Mouse (Mus musculus): Measurements from ENCODE around the gene Ercc6. TPM values are rescaled to one million over a fixed set of nuclear protein-coding genes. Genes with fewer than 3 reads are reported as not detected.

Gene Ercc6
- total and polyA plus RNA-seq, 2 experiments from 2014 or later: 9.9 to 16.8 TPM

DNA sequence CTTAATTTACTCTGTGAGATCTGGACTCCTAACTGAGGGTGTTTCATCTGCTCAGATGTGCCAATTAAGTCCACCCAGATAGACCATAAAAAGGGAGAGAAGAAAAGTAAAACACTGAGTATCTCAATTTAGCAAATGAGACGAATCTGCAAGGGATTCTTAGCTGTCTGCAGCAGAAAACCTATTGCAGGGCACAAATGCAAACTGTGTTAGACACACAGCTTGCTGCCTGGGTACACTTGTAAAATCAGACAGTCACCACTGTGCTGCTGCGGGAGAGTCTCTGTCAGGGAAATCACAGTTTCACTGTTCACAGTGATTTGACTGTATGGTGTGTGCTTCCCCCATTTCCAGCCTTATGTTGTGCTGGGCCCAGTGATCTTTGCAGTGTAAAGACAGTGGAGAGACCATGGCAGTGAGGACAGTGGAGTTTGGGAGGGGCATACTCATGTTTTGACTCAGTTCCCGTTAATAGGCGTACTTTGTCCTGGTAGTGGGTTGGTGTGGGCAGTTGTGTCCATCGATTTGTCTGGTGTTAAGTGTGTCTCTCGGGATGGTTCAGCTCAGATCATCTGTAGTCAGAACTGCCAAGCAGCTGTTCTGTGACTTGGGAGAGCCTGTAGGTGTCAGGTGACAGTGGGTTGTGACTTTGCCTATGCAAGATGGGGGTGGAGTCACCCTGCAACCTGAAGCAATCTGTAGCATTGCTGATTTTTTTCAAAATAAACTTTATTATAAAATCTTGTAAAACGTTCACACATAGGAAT lies 19.2 kb downstream of the Ercc6 start:
- H3K4me3 ChIP-seq (ENCODE audit: low read depth, low read length): no peak overlapping the region
- no peaks in the 10 kb centered on the region; the same call in 1 of the 2 replicates for H3K4me1 ChIP-seq (ENCODE audit: insufficient read depth, low read length)
- H3K36me3 ChIP-seq (ENCODE audit: insufficient read depth, low read length): peaks cover 4% of the 10 kb centered on the region; the same call in 1 of the 2 replicates
- no peaks in the 10 kb centered on the region for H3K27me3 ChIP-seq (ENCODE audit: insufficient read depth, low read length)
- ATAC-seq (ENCODE audit: low FRiP score) (no peak), DNase-seq (ENCODE audit: low spot score) (peak; percentile 25)
- H3K4me2 ChIP-seq (ENCODE audit: low read depth, low read length, poor library complexity, severe bottlenecking): no peak overlapping the region
- no peaks in the 10 kb centered on the region for H3K9me3 ChIP-seq (ENCODE audit: low read length)
- no peak for TF ChIP-seq CTCF (IDR thresholded peaks at IDR 0.05)
- no peak overlapping the region for H3K9ac ChIP-seq (replicated peaks; ENCODE audit: low read length, poor library complexity, severe bottlenecking)
- WGBS: 66% methylated on average over 7 of the region's 7 CpGs
- no peak overlapping the region for H3K27ac ChIP-seq (ENCODE audit: low read depth, low read length)

GRCm38 (mm10) chr14:32533148-32533520 lies 19.8 kb downstream of the Ercc6 start:
- Histone ChIP-seq H3K36me3 (ENCODE audit: insufficient read depth, low read length) (peaks cover 4% of the 10 kb centered on the region; the same call in 1 of the 2 replicates), H3K9ac (replicated peaks; ENCODE audit: low read length, poor library complexity, severe bottlenecking) (no peak overlapping the region)
- ATAC-seq (ENCODE audit: low FRiP score): no peak

GRCm38 (mm10) chr14:32533656-32534055 lies 20.3 kb downstream of the Ercc6 start:
- 94% methylated on average over 4 of the region's 4 CpGs for WGBS
- no peak for TF ChIP-seq CTCF (IDR thresholded peaks at IDR 0.05)
- peaks cover 4% of the 10 kb centered on the region; the same call in 1 of the 2 replicates for H3K36me3 ChIP-seq (ENCODE audit: insufficient read depth, low read length)
- H3K9me3 ChIP-seq (ENCODE audit: low read length): no peaks in the 10 kb centered on the region
- H3K4me3 ChIP-seq (ENCODE audit: low read depth, low read length): no peak overlapping the region
- no peak for DNase-seq (ENCODE audit: low spot score)
- H3K27me3 ChIP-seq (ENCODE audit: insufficient read depth, low read length): no peaks in the 10 kb centered on the region
- ATAC-seq (ENCODE audit: low FRiP score): no peak
- H3K9ac ChIP-seq (replicated peaks; ENCODE audit: low read length, poor library complexity, severe bottlenecking): no peak overlapping the region
- H3K4me2 ChIP-seq (ENCODE audit: low read depth, low read length, poor library complexity, severe bottlenecking): no peak overlapping the region
- H3K27ac ChIP-seq (ENCODE audit: low read depth, low read length): no peak overlapping the region
- H3K4me1 ChIP-seq (ENCODE audit: insufficient read depth, low read length): no peaks in the 10 kb centered on the region; the same call in 1 of the 2 replicates

More at GRCm38 (mm10) chr14:32533148-32533520, 19.8 kb downstream of the Ercc6 start:
- no peaks in the 10 kb centered on the region for H3K27me3 ChIP-seq (ENCODE audit: insufficient read depth, low read length)
- no peaks in the 10 kb centered on the region for H3K9me3 ChIP-seq (ENCODE audit: low read length)
- WGBS: 82% methylated on average over 3 of the region's 3 CpGs
- H3K4me2 ChIP-seq (ENCODE audit: low read depth, low read length, poor library complexity, severe bottlenecking): no peak overlapping the region
- DNase-seq (ENCODE audit: low spot score): no peak
- H3K27ac ChIP-seq (ENCODE audit: low read depth, low read length): no peak overlapping the region
- TF ChIP-seq CTCF (IDR thresholded peaks at IDR 0.05): no peak
- no peaks in the 10 kb centered on the region; the same call in 1 of the 2 replicates for H3K4me1 ChIP-seq (ENCODE audit: insufficient read depth, low read length)
- no peak overlapping the region for H3K4me3 ChIP-seq (ENCODE audit: low read depth, low read length)

DNA sequence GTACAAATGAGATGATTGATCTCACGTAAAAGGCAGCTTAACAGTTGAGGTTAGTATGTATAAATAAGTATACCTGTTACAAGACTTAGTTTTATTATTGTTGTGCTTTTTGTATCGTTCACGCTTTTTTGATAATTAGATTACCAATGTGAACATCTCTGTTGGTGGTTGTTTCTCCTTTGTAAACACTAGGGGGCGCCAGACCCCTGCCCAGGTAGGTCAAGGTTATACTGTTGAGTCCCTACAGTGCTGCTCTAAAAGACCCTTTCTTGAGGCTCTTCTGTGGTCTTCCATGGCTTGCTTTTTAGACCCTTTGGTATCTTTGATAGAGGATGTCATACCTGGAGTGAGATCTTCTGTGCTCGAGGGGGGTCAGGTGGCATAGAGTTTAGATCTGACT lies 20.8 kb downstream of the Ercc6 start:
- Histone ChIP-seq H3K4me1 (ENCODE audit: insufficient read depth, low read length) (no peaks in the 10 kb centered on the region; the same call in 1 of the 2 replicates), H3K27me3 (ENCODE audit: insufficient read depth, low read length) (no peaks in the 10 kb centered on the region), H3K9ac (replicated peaks; ENCODE audit: low read length, poor library complexity, severe bottlenecking) (no peak overlapping the region), H3K9me3 (ENCODE audit: low read length) (no peaks in the 10 kb centered on the region), H3K27ac (ENCODE audit: low read depth, low read length) (no peak overlapping the region), H3K4me3 (ENCODE audit: low read depth, low read length) (no peak overlapping the region), H3K4me2 (ENCODE audit: low read depth, low read length, poor library complexity, severe bottlenecking) (no peak overlapping the region), H3K36me3 (ENCODE audit: insufficient read depth, low read length) (peaks cover 4% of the 10 kb centered on the region; the same call in 1 of the 2 replicates)
- WGBS: 67% methylated on average over 5 of the region's 5 CpGs
- peak; percentile 77 for TF ChIP-seq CTCF (IDR thresholded peaks at IDR 0.05)
- ATAC-seq (ENCODE audit: low FRiP score) (no peak), DNase-seq (ENCODE audit: low spot score) (peak; percentile 26)

- no peak for TF ChIP-seq CTCF (IDR thresholded peaks at IDR 0.05)
- no peak for ATAC-seq (ENCODE audit: low FRiP score)
- no peaks in the 10 kb centered on the region for H3K4me1 ChIP-seq (ENCODE audit: insufficient read depth, low read length)
- H3K9ac ChIP-seq (replicated peaks; ENCODE audit: low read length, poor library complexity, severe bottlenecking): no peak overlapping the region
- DNase-seq (ENCODE audit: low spot score): peak; percentile 54
- no peak overlapping the region for H3K4me2 ChIP-seq (ENCODE audit: low read depth, low read length, poor library complexity, severe bottlenecking)
- no peak overlapping the region for H3K27ac ChIP-seq (ENCODE audit: low read depth, low read length)
- H3K4me3 ChIP-seq (ENCODE audit: low read depth, low read length): no peak overlapping the region
- no peaks in the 10 kb centered on the region for H3K9me3 ChIP-seq (ENCODE audit: low read length)
- H3K27me3 ChIP-seq (ENCODE audit: insufficient read depth, low read length): no peaks in the 10 kb centered on the region
- peaks cover 4% of the 10 kb centered on the region; the same call in 1 of the 2 replicates for H3K36me3 ChIP-seq (ENCODE audit: insufficient read depth, low read length)
- WGBS: 67% methylated on average over 9 of the region's 9 CpGs
These were observed 23.4 kb downstream of the Ercc6 start for GRCm38 (mm10) chr14:32536763-32537162.

- no peaks in the 10 kb centered on the region for H3K9me3 ChIP-seq (ENCODE audit: low read length)
- no peak overlapping the region for H3K4me2 ChIP-seq (ENCODE audit: low read depth, low read length, poor library complexity, severe bottlenecking)
- no peaks in the 10 kb centered on the region for H3K27me3 ChIP-seq (ENCODE audit: insufficient read depth, low read length)
- TF ChIP-seq CTCF (IDR thresholded peaks at IDR 0.05): no peak
- no peak overlapping the region for H3K4me3 ChIP-seq (ENCODE audit: low read depth, low read length)
- peaks cover 10% of the 10 kb centered on the region; the same call in 1 of the 2 replicates for H3K36me3 ChIP-seq (ENCODE audit: insufficient read depth, low read length)
- no peak overlapping the region for H3K9ac ChIP-seq (replicated peaks; ENCODE audit: low read length, poor library complexity, severe bottlenecking)
- ATAC-seq (ENCODE audit: low FRiP score) (no peak), DNase-seq (ENCODE audit: low spot score) (no peak)
- no peaks in the 10 kb centered on the region for H3K4me1 ChIP-seq (ENCODE audit: insufficient read depth, low read length)
- WGBS: 85% methylated on average over 1 of the region's 1 CpGs
- no peak overlapping the region for H3K27ac ChIP-seq (ENCODE audit: low read depth, low read length)
These were observed 24.8 kb downstream of the Ercc6 start for GRCm38 (mm10) chr14:32538115-32538514.

All from midbrain, postnatal 0 days (tissue).